Mouse (Mus musculus) cerebellum, postnatal 14 days (tissue): ENCODE measurements around the gene Atp6v1a.
A peak's percentile ranks its signal among the peaks of the same experiment; 100 is the strongest.

Source experiments
- DNase-seq, 2 experiments: peaks; one replicate each; pipeline ENCODE4 v3.0.0; 2021; ENCODE audit warnings: mixed read lengths in 2 of 2

The Atp6v1a gene

DNA sequence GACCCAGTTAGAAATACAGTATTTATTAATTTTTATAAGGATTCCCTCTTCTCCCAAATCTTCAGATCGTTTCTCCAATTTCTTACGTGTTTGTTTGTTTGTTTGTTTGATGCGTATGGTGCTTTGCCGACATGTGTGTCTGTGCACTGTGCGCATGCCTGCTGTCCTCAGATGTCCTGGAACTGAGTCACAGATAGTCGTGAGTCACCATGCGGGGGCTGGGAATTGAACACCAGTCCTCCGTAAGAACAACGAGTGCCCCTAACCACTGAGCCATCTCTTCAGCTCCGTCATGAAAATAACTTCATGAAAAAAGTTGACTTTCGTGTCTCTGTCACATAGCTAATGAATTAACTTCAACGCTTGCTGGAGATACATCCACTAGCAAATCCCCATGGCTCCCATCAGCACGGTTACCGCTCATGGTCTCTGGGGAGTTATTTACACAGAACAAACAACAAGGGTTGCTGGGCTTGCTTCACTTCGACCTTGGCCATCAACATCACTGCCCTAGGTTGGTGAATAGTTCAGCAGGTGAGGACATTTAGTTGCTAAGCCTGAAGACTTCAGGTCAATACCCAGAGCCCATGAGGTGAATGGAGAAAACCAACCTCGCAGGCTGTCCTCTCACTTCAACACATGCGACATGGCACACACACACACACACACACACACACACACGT lies 78.8 kb downstream of the Atp6v1a start:
- no peak for DNase-seq

DNA sequence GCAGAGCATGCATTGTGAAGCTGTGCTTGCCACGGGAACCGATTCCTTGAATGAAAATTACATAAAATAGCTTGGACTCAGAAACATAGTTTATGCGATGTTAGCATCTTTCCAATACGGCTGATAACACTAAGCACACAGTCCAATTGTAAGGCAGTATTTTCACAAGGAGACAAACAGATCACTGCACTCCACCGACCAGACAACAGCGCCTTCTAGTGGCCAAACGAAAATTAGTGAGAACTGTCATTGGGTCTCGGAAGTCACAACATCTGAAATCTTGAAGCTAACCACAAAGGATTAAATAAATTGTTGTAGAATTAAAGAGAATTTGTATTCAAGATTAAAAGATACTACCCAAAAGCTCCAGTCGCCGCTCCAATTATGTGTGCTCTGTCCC lies 80.8 kb downstream of the Atp6v1a start:
- peak; percentile 88 to 91 for DNase-seq

GRCm38 (mm10) chr16:44055766-44056165 lies 83.7 kb downstream of the Atp6v1a start:
- DNase-seq = no peak

DNA sequence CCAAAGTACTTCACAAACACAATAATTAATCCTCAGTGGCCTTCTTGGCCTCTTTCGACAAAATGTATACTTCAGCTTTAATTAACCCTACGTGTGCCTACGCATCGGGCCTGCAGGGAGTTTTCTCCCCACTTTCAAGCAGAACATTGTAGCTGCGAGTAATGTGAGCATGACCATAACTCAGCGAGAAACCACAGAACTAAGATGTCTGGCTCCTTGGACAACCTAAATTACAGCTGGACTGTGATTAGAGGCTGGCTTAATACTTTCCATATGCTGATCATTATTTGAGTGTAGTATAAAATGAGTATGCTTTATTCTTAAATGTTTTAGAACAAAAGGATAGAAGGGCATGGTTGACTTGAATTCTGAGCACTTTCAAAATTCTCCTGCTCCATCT lies 86.2 kb downstream of the Atp6v1a start:
- DNase-seq = no peak

- no peak for DNase-seq
These were observed 87.1 kb downstream of the Atp6v1a start for GRCm38 (mm10) chr16:44052390-44052789.

DNA sequence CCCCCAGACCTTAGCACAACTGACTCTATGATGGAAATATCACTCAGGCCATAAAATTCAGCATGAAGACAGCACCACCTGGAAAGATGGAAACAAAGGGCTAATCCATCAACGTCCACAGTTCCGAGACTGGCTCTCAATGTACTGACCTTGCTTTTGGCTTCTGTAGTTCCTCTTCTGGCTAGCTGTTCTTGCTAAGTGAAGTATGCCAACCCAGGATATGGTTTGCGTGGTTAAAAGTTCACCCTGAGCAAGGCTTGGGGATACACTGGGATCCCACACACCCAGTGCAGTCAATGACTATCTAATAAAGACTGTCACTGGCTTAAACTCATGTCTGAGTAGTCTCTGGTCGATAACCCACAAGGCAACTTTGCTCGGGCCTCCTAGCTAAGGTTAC lies 89.4 kb downstream of the Atp6v1a start:
- no peak for DNase-seq

DNA sequence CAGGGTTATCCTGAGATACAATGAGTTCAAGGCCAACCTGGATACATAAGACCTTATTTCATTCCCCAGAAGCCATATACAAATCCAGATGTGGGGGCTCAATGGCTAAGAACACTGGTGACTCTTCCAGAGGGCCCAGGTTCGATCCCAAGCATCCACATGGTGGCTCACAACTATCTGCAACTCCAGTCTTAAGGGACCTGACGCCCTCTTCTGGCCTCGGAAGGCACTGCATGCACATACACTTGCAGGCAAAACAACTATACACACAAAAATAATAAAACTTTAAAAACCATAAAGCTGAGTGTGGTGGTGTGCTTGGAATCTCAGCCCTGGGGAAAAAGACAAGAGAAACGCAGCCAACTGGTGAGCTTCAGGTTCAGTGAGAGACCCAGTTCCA lies 100.4 kb downstream of the Atp6v1a start:
- DNase-seq = no peak
